Mouse (Mus musculus) kidney, adult 9 months (tissue): ENCODE data around the gene Ccdc24.

Experiments
- DNase-seq: peaks from one replicate; pipeline ENCODE4 v3.0.0; 2022

Ccdc24 gene

DNA sequence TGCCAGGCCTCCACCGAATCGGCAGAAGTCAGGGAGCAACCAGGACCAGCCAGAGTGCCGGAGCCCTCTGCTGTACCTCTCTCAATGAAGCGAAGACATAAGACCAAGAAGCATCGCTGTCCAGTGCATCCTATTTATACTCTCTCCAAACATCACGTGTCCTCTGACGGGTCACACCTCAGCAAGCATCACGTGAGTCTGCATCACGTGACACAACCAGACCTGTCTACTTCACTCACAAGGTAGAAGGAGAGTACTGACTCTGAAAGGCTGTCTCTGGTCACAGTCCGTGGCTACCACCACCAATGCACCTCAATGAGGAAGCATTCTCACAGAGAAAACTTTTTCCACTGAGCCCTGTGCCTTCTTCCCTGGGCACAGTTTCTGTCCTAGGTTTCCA, 54.3 kb downstream of the Ccdc24 start:
- DNase-seq: no peak

GRCm38 (mm10) chr4:117816776-117817175, 55.6 kb downstream of the Ccdc24 start:
- DNase-seq: no peak
